Mouse (Mus musculus): Measurements from ENCODE around the gene Palm. TPM values are rescaled to one million over a fixed set of nuclear protein-coding genes. Genes with fewer than 3 reads are reported as not detected.

The Palm gene
- polyA plus RNA-seq, 1 experiment from 2014 or later, result 66.6 TPM

GRCm38 (mm10) chr10:79843476-79843875, 50.1 kb downstream of the Palm start:
- no peak overlapping the region for H3K27ac ChIP-seq (ENCODE audit: low read depth, low read length)
- WGBS (ENCODE audit: insufficient replicate concordance), result 75% methylated on average over 6 of the region's 6 CpGs
- no peaks in the 10 kb centered on the region for H3K27me3 ChIP-seq (ENCODE audit: control insufficient read depth, insufficient read depth, low read length)
- no peak for ATAC-seq (replicated peaks; ENCODE audit: insufficient number of reproducible peaks, low FRiP score, low TSS enrichment)
- no peak overlapping the region for H3K9ac ChIP-seq (ENCODE audit: low read depth, low read length)
- H3K4me3 ChIP-seq (ENCODE audit: low read depth, low read length), result no peak overlapping the region
- peaks cover 17% of the 10 kb centered on the region for H3K4me1 ChIP-seq (ENCODE audit: control insufficient read depth, insufficient read depth, low read length)
- H3K4me2 ChIP-seq, result no peak overlapping the region
- H3K9me3 ChIP-seq (replicated peaks; ENCODE audit: control insufficient read depth, low read length), result no peaks in the 10 kb centered on the region
- H3K36me3 ChIP-seq (ENCODE audit: control insufficient read depth, insufficient read depth, low read length), result no peaks in the 10 kb centered on the region

GRCm38 (mm10) chr10:79846553-79846952, 53.2 kb downstream of the Palm start:
- Histone ChIP-seq H3K36me3 (ENCODE audit: control insufficient read depth, insufficient read depth, low read length) (no peaks in the 10 kb centered on the region), H3K4me2 (no peak overlapping the region), H3K27me3 (ENCODE audit: control insufficient read depth, insufficient read depth, low read length) (no peaks in the 10 kb centered on the region), H3K9ac (ENCODE audit: low read depth, low read length) (no peak overlapping the region), H3K4me3 (ENCODE audit: low read depth, low read length) (no peak overlapping the region), H3K4me1 (ENCODE audit: control insufficient read depth, insufficient read depth, low read length) (peaks cover 19% of the 10 kb centered on the region), H3K27ac (ENCODE audit: low read depth, low read length) (no peak overlapping the region), H3K9me3 (replicated peaks; ENCODE audit: control insufficient read depth, low read length) (no peaks in the 10 kb centered on the region)
- WGBS (ENCODE audit: insufficient replicate concordance), result 43% methylated on average over 5 of the region's 5 CpGs
- ATAC-seq (replicated peaks; ENCODE audit: insufficient number of reproducible peaks, low FRiP score, low TSS enrichment), result no peak

GRCm38 (mm10) chr10:79849941-79850628, 56.7 kb downstream of the Palm start:
- Histone ChIP-seq H3K27me3 (ENCODE audit: control insufficient read depth, insufficient read depth, low read length) (no peaks in the 10 kb centered on the region), H3K4me3 (ENCODE audit: low read depth, low read length) (no peak overlapping the region), H3K4me1 (ENCODE audit: control insufficient read depth, insufficient read depth, low read length) (peaks cover 29% of the 10 kb centered on the region), H3K9me3 (replicated peaks; ENCODE audit: control insufficient read depth, low read length) (no peaks in the 10 kb centered on the region), H3K9ac (ENCODE audit: low read depth, low read length) (no peak overlapping the region; the same call in 1 of the 2 replicates), H3K27ac (ENCODE audit: low read depth, low read length) (peak overlapping the region; percentile 29), H3K4me2 (no peak overlapping the region), H3K36me3 (ENCODE audit: control insufficient read depth, insufficient read depth, low read length) (no peaks in the 10 kb centered on the region)
- WGBS (ENCODE audit: insufficient replicate concordance), result 76% methylated on average over 8 of the region's 8 CpGs
- ATAC-seq (replicated peaks; ENCODE audit: insufficient number of reproducible peaks, low FRiP score, low TSS enrichment), result no peak

GRCm38 (mm10) chr10:79851653-79852052, 58.3 kb downstream of the Palm start:
- no peaks in the 10 kb centered on the region for H3K27me3 ChIP-seq (ENCODE audit: control insufficient read depth, insufficient read depth, low read length)
- H3K4me1 ChIP-seq (ENCODE audit: control insufficient read depth, insufficient read depth, low read length), result peaks cover 31% of the 10 kb centered on the region
- no peaks in the 10 kb centered on the region for H3K9me3 ChIP-seq (replicated peaks; ENCODE audit: control insufficient read depth, low read length)
- ATAC-seq (replicated peaks; ENCODE audit: insufficient number of reproducible peaks, low FRiP score, low TSS enrichment), result no peak
- peak overlapping the region; percentile 89 for H3K4me2 ChIP-seq
- WGBS (ENCODE audit: insufficient replicate concordance), result 85% methylated on average over 3 of the region's 3 CpGs
- peak overlapping the region; percentile 90 for H3K9ac ChIP-seq (ENCODE audit: low read depth, low read length)
- H3K27ac ChIP-seq (ENCODE audit: low read depth, low read length), result peak overlapping the region; percentile 100
- no peaks in the 10 kb centered on the region for H3K36me3 ChIP-seq (ENCODE audit: control insufficient read depth, insufficient read depth, low read length)
- H3K4me3 ChIP-seq (ENCODE audit: low read depth, low read length), result no peak overlapping the region

- Histone ChIP-seq H3K4me2 (peak overlapping the region; percentile 89), H3K27me3 (ENCODE audit: control insufficient read depth, insufficient read depth, low read length) (no peaks in the 10 kb centered on the region), H3K36me3 (ENCODE audit: control insufficient read depth, insufficient read depth, low read length) (no peaks in the 10 kb centered on the region), H3K4me1 (ENCODE audit: control insufficient read depth, insufficient read depth, low read length) (peaks cover 35% of the 10 kb centered on the region), H3K4me3 (ENCODE audit: low read depth, low read length) (peak overlapping the region; percentile 86), H3K9me3 (replicated peaks; ENCODE audit: control insufficient read depth, low read length) (no peaks in the 10 kb centered on the region), H3K27ac (ENCODE audit: low read depth, low read length) (peak overlapping the region; percentile 100), H3K9ac (ENCODE audit: low read depth, low read length) (peak overlapping the region; percentile 90)
- no peak for ATAC-seq (replicated peaks; ENCODE audit: insufficient number of reproducible peaks, low FRiP score, low TSS enrichment)
- 55% methylated on average over 9 of the region's 9 CpGs for WGBS (ENCODE audit: insufficient replicate concordance)
Measured at GRCm38 (mm10) chr10:79852107-79852789, 58.9 kb downstream of the Palm start.

GRCm38 (mm10) chr10:79852827-79853226, 59.5 kb downstream of the Palm start:
- ATAC-seq (replicated peaks; ENCODE audit: insufficient number of reproducible peaks, low FRiP score, low TSS enrichment), result no peak
- peak overlapping the region; percentile 89 for H3K4me2 ChIP-seq
- H3K27me3 ChIP-seq (ENCODE audit: control insufficient read depth, insufficient read depth, low read length), result no peaks in the 10 kb centered on the region
- H3K27ac ChIP-seq (ENCODE audit: low read depth, low read length), result peak overlapping the region; percentile 100
- H3K9ac ChIP-seq (ENCODE audit: low read depth, low read length), result peak overlapping the region; percentile 90
- H3K9me3 ChIP-seq (replicated peaks; ENCODE audit: control insufficient read depth, low read length), result no peaks in the 10 kb centered on the region
- H3K4me1 ChIP-seq (ENCODE audit: control insufficient read depth, insufficient read depth, low read length), result peaks cover 41% of the 10 kb centered on the region
- peak overlapping the region; percentile 86 for H3K4me3 ChIP-seq (ENCODE audit: low read depth, low read length)
- 27% methylated on average over 8 of the region's 8 CpGs for WGBS (ENCODE audit: insufficient replicate concordance)
- 0 out of 2 replicates have a peak, but pooled peaks cover 2% of the 10 kb centered on the region for H3K36me3 ChIP-seq (ENCODE audit: control insufficient read depth, insufficient read depth, low read length)

- no peaks in the 10 kb centered on the region for H3K27me3 ChIP-seq (ENCODE audit: control insufficient read depth, insufficient read depth, low read length)
- H3K4me1 ChIP-seq (ENCODE audit: control insufficient read depth, insufficient read depth, low read length), result peaks cover 47% of the 10 kb centered on the region
- H3K36me3 ChIP-seq (ENCODE audit: control insufficient read depth, insufficient read depth, low read length), result peaks cover 2% of the 10 kb centered on the region; the same call in 1 of the 2 replicates
- ATAC-seq (replicated peaks; ENCODE audit: insufficient number of reproducible peaks, low FRiP score, low TSS enrichment), result peak; percentile 49; the same call in 1 of the 2 replicates
- H3K9ac ChIP-seq (ENCODE audit: low read depth, low read length), result peak overlapping the region; percentile 90
- no peaks in the 10 kb centered on the region for H3K9me3 ChIP-seq (replicated peaks; ENCODE audit: control insufficient read depth, low read length)
- H3K27ac ChIP-seq (ENCODE audit: low read depth, low read length), result peak overlapping the region; percentile 100
- WGBS (ENCODE audit: insufficient replicate concordance), result under 1% methylated on average over 15 of the region's 15 CpGs
- peak overlapping the region; percentile 86 for H3K4me3 ChIP-seq (ENCODE audit: low read depth, low read length)
- H3K4me2 ChIP-seq, result peak overlapping the region; percentile 89
Measured at GRCm38 (mm10) chr10:79853392-79853791, 60.0 kb downstream of the Palm start.

- peaks cover 4% of the 10 kb centered on the region for H3K36me3 ChIP-seq (ENCODE audit: control insufficient read depth, insufficient read depth, low read length)
- H3K4me3 ChIP-seq (ENCODE audit: low read depth, low read length), result peak within 1 kb of the TSS; percentile 86
- peak; percentile 89 for ATAC-seq (replicated peaks; ENCODE audit: insufficient number of reproducible peaks, low FRiP score, low TSS enrichment)
- WGBS (ENCODE audit: insufficient replicate concordance), result under 1% methylated on average over 75 of the region's 75 CpGs
- peaks cover 52% of the 10 kb centered on the region for H3K4me1 ChIP-seq (ENCODE audit: control insufficient read depth, insufficient read depth, low read length)
- H3K9ac ChIP-seq (ENCODE audit: low read depth, low read length), result peak within 1 kb of the TSS; percentile 100
- H3K27ac ChIP-seq (ENCODE audit: low read depth, low read length), result peak within 1 kb of the TSS; percentile 100
- peak within 1 kb of the TSS; percentile 89 for H3K4me2 ChIP-seq
- H3K27me3 ChIP-seq (ENCODE audit: control insufficient read depth, insufficient read depth, low read length), result no peaks in the 10 kb centered on the region
- H3K9me3 ChIP-seq (replicated peaks; ENCODE audit: control insufficient read depth, low read length), result no peaks in the 10 kb centered on the region
Measured at GRCm38 (mm10) chr10:79853860-79854795, 60.8 kb downstream of the Palm start, which contains the start of gene Ptbp1. TSS of gene Ptbp1 (plus strand) at chr10:79854427.

All from heart, embryonic 11.5 days (tissue).